ENCODE assay signal across 24 mouse cellular contexts in the genomic region with DNA sequence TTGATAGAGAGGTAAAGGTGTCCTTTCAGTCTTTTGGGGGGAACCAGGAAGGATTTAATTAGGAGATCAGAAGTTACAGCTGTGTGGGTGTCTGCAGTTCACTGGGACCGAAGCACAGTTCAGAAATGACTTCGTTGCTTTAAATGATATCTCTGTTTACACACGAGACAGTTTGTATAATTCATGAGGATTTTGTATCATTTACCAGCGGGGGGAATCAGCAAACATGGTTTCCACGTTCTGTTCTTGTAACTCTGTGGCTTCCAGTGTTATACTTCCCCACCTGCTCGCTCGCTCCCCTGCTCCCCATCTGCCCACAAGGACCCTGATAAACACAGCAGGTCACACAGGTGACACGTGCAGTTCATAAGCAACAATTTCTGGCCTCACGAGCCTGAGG. TPM values are rescaled to one million over a fixed set of nuclear protein-coding genes. Genes with fewer than 3 reads are reported as not detected.
"Had no signal": no experiment of that assay in that cellular context is flagged by ENCODE, and none has a peak within 500 bp of the region (broad histone marks: within the 10 kb centered on the region; RNA-seq: fewer than 3 reads in every experiment).

No protein-coding gene starts in this region.

- H3K9me3 ChIP-seq: liver, embryonic 15.5 days; lung, embryonic 15.5 days; megakaryocyte, embryonic 14.5 days; midbrain, embryonic 13.5 days; neural tube, embryonic 12.5 days; stomach, embryonic 15.5 days had no signal

- ATAC-seq: liver, postnatal 0 days; lung, postnatal 0 days; midbrain, embryonic 16.5 days had no signal

- H3K27me3 ChIP-seq: liver, embryonic 15.5 days; lung, embryonic 15.5 days; midbrain, embryonic 13.5 days; stomach, embryonic 15.5 days had no signal

- DNase-seq: liver, postnatal 0 days; lung, adult 2 months; lung, postnatal 14 days; lung, postnatal 36 days; right cerebral cortex, postnatal 14 days; thymus, adult 2 months; thymus, postnatal 25 days; thymus, postnatal 4 days had no signal

- H3K27ac ChIP-seq: liver, embryonic 15.5 days; lung, embryonic 15.5 days; macrophage; midbrain, embryonic 13.5 days; neural tube, embryonic 12.5 days; stomach, embryonic 15.5 days; stomach, postnatal 0 days had no signal

- H3K4me1 ChIP-seq: liver, embryonic 15.5 days; lung, embryonic 15.5 days; megakaryocyte, embryonic 14.5 days; neural tube, embryonic 12.5 days; stomach, embryonic 15.5 days had no signal

- H3K9ac ChIP-seq: liver, embryonic 15.5 days; liver, postnatal 0 days; lung, embryonic 15.5 days; midbrain, embryonic 13.5 days; neural tube, embryonic 12.5 days; stomach, embryonic 15.5 days had no signal

- H3K4me3 ChIP-seq: liver, embryonic 15.5 days; lung, embryonic 15.5 days; megakaryocyte, embryonic 14.5 days; midbrain, embryonic 13.5 days; neural tube, embryonic 12.5 days; stomach, embryonic 15.5 days had no signal

- H3K4me2 ChIP-seq: liver, embryonic 15.5 days; lung, embryonic 15.5 days; midbrain, embryonic 13.5 days; neural tube, embryonic 12.5 days; stomach, embryonic 15.5 days had no signal

- H3K36me3 ChIP-seq: liver, embryonic 15.5 days; lung, embryonic 15.5 days; midbrain, embryonic 13.5 days; neural tube, embryonic 12.5 days; stomach, embryonic 15.5 days had no signal

RNA-seq across cellular contexts. Expression of gene Spata19, which starts 39.3 kb away (rescaled TPM):
- total RNA-seq: megakaryocyte progenitor cell, adult 5-6 weeks; monocyte, adult 5-6 weeks; neutrophil, adult 5-6 weeks had no signal
- polyA plus RNA-seq: liver, embryonic 15.5 days; liver, postnatal 0 days; lung, adult 2 months; lung, embryonic 15.5 days; lung, postnatal 0 days; macrophage; midbrain, embryonic 13.5 days; midbrain, embryonic 16.5 days; neural tube, embryonic 12.5 days; neural tube, embryonic 14.5 days; spleen, adult 2 months; stomach, embryonic 15.5 days; stomach, postnatal 0 days; urinary bladder, adult 2 months had no signal
